Mouse (Mus musculus) heart, embryonic 13.5 days (tissue): ENCODE results near the gene Rpl35. TPM values are rescaled to one million over a fixed set of nuclear protein-coding genes. Genes with fewer than 3 reads are reported as not detected.
A peak's percentile ranks its signal among the peaks of the same experiment; 100 is the strongest.
"Not testable (repeated sequence)": the region's sequence is repeated elsewhere in the genome, so short reads cannot be mapped to it uniquely, and the experiment has no call there.

Source experiments
- ATAC-seq: fragments of 200-750 bp; cut with Nextera tagmentation; 2 replicates; pipeline ENCODE4 v1.8.0; 2017; ENCODE audit warnings: moderate TSS enrichment; ENCODE audit not compliant: insufficient number of reproducible peaks, low FRiP score, low TSS enrichment; ENCODE audit errors: extremely low read depth
- H3K27ac ChIP-seq: fragments of 300-500 bp; sonication (generic); replicated peaks from 2 replicates; pipeline ENCODE4 v1.5.1; 2015; ENCODE audit warnings: moderate library complexity, mild to moderate bottlenecking, inconsistent platforms
- H3K27me3 ChIP-seq: fragments of 300-500 bp; sonication (generic); replicated peaks from 2 replicates; pipeline ENCODE4 v1.6.1; 2015; ENCODE audit warnings: mild to moderate bottlenecking, inconsistent platforms
- H3K36me3 ChIP-seq: fragments of 300-500 bp; sonication (generic); 2 replicates; pipeline ENCODE4 v1.6.1; 2015; ENCODE audit warnings: mild to moderate bottlenecking, inconsistent platforms
- H3K4me1 ChIP-seq: fragments of 300-500 bp; sonication (generic); 2 replicates; pipeline ENCODE4 v1.6.1; 2015; ENCODE audit warnings: inconsistent platforms
- H3K4me2 ChIP-seq: fragments of 300-500 bp; sonication (generic); 2 replicates; pipeline ENCODE4 v1.6.1; 2015; ENCODE audit warnings: inconsistent platforms, mild to moderate bottlenecking, moderate library complexity
- H3K4me3 ChIP-seq: fragments of 300-500 bp; sonication (generic); 2 replicates; pipeline ENCODE4 v1.5.1; 2015; ENCODE audit warnings: moderate library complexity, mild to moderate bottlenecking, inconsistent platforms
- H3K9ac ChIP-seq: fragments of 300-500 bp; sonication (generic); 2 replicates; pipeline ENCODE4 v1.6.1; 2015; ENCODE audit warnings: inconsistent platforms, mild to moderate bottlenecking, moderate library complexity
- H3K9me3 ChIP-seq: fragments of 300-500 bp; sonication (generic); 2 replicates; pipeline ENCODE4 v1.6.1; 2016; ENCODE audit warnings: inconsistent platforms
- WGBS: fragments of 180-500 bp; shearing (Covaris S2); methylation state at CpG from one replicate; pipeline ENCODE4 v1.1.7; 2015; ENCODE audit warnings: mixed read lengths; 5-methylcytosine and 5-hydroxymethylcytosine counted together
- polyA plus RNA-seq: library from polyadenylated mRNA; unstranded; fragments of >200 nt; fragmentation: Nextera tagmentation; extraction: Ambion mirVana; gene quantifications from 2 replicates; pipeline ENCODE4 v1.2.1, GENCODE M21; 2015

Gene Rpl35
- polyA plus RNA-seq, result 628 and 659 TPM in 2 replicates

GRCm38 (mm10) chr2:39005574-39006079 lies at the start of gene Rpl35:
Gene Rpl35, minus strand, starts transcription at chr2:39005624.
- Histone ChIP-seq H3K27me3 (no peaks in the 10 kb centered on the region), H3K4me2 (peak within 1 kb of the TSS; percentile 98), H3K4me1 (peaks cover 52% of the 10 kb centered on the region), H3K4me3 (peak within 1 kb of the TSS; percentile 82), H3K9ac (peak within 1 kb of the TSS; percentile 96), H3K9me3 (no peaks in the 10 kb centered on the region), H3K27ac (peak within 1 kb of the TSS; percentile 85), H3K36me3 (peaks cover 34% of the 10 kb centered on the region)
- 11% methylated on average over 15 of the region's 15 CpGs for WGBS
- no peak for ATAC-seq

GRCm38 (mm10) chr2:39048515-39048914 lies 43.1 kb upstream of the Rpl35 start:
- ATAC-seq, result no peak
- peaks cover 91% of the 10 kb centered on the region for H3K36me3 ChIP-seq

GRCm38 (mm10) chr2:39040215-39040614 lies 34.8 kb upstream of the Rpl35 start:
- no peak overlapping the region for H3K9ac ChIP-seq
- ATAC-seq, result no peak
- 88% methylated on average over 1 of the region's 1 CpGs for WGBS
- no peak overlapping the region for H3K4me2 ChIP-seq
- no peak overlapping the region for H3K27ac ChIP-seq
- no peak overlapping the region for H3K4me3 ChIP-seq
- no peaks in the 10 kb centered on the region for H3K9me3 ChIP-seq
- H3K27me3 ChIP-seq, result no peaks in the 10 kb centered on the region
- H3K4me1 ChIP-seq, result no peaks in the 10 kb centered on the region
- H3K36me3 ChIP-seq, result peaks cover 87% of the 10 kb centered on the region

More at GRCm38 (mm10) chr2:39048515-39048914, 43.1 kb upstream of the Rpl35 start:
- H3K27ac ChIP-seq, result no peak overlapping the region
- no peak overlapping the region for H3K9ac ChIP-seq
- no peaks in the 10 kb centered on the region for H3K9me3 ChIP-seq
- no peak overlapping the region for H3K4me2 ChIP-seq
- no peaks in the 10 kb centered on the region for H3K27me3 ChIP-seq
- WGBS, result 93% methylated on average over 1 of the region's 1 CpGs
- H3K4me3 ChIP-seq, result no peak overlapping the region
- H3K4me1 ChIP-seq, result no peaks in the 10 kb centered on the region

DNA sequence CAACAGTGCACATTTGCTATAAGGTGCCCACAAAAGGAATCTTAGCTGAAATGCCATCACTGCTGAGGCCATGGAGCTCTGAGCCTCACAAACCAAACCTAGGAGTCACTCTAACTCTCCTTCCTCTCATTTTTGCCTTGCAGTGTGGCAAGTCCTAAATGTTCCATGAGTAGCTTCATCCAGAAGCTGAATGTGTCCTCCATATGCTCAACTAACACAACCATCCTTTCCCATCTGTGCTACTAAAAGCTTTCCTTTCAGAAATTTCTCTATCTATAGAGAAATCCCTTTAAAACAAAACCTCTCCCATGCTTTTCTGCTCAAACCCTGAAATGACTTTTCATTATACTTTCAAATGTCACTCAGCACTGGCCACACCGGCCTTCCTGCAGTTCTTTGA lies 26.2 kb upstream of the Rpl35 start:
- Histone ChIP-seq H3K4me2 (no peak overlapping the region), H3K36me3 (peaks cover 90% of the 10 kb centered on the region), H3K27ac (no peak overlapping the region), H3K9me3 (no peaks in the 10 kb centered on the region), H3K4me3 (no peak overlapping the region), H3K4me1 (no peaks in the 10 kb centered on the region), H3K9ac (no peak overlapping the region), H3K27me3 (no peaks in the 10 kb centered on the region)
- WGBS, result 92% methylated on average over 1 of the region's 1 CpGs
- ATAC-seq, result no peak

DNA sequence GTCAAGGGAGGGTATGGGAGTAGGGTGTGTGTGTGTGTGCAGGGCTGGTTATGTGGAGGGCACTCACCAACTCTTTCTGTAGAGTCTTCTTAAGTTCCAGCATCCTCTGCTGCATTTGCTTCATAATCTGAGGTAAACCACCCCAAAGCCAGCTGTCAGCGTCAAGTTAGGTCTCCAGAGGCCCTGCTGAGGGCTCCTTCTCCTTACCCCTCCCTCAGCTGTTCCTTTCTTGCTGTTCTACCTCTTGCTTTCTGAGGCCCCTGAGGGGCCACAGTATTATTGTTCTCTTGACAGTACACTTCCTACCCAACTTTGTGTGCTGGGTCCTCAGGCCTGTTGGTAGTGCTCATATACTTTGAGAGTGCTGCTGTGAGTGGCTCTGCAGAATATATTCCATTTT lies 14.6 kb upstream of the Rpl35 start:
- Histone ChIP-seq H3K27me3 (no peaks in the 10 kb centered on the region), H3K4me3 (no peak overlapping the region), H3K27ac (no peak overlapping the region), H3K9ac (no peak overlapping the region), H3K9me3 (no peaks in the 10 kb centered on the region), H3K36me3 (peaks cover 95% of the 10 kb centered on the region), H3K4me1 (no peaks in the 10 kb centered on the region), H3K4me2 (no peak overlapping the region)
- ATAC-seq, result no peak
- 76% methylated on average over 1 of the region's 1 CpGs for WGBS

GRCm38 (mm10) chr2:39016581-39016980 lies 11.2 kb upstream of the Rpl35 start:
- WGBS, result 67% methylated on average over 3 of the region's 3 CpGs
- no peak overlapping the region for H3K27ac ChIP-seq
- no peak overlapping the region for H3K9ac ChIP-seq
- H3K36me3 ChIP-seq, result peaks cover 93% of the 10 kb centered on the region
- no peak overlapping the region for H3K4me2 ChIP-seq
- no peaks in the 10 kb centered on the region for H3K27me3 ChIP-seq
- H3K4me1 ChIP-seq, result peaks cover 3% of the 10 kb centered on the region
- H3K9me3 ChIP-seq, result no peaks in the 10 kb centered on the region
- no peak for ATAC-seq
- no peak overlapping the region for H3K4me3 ChIP-seq

DNA sequence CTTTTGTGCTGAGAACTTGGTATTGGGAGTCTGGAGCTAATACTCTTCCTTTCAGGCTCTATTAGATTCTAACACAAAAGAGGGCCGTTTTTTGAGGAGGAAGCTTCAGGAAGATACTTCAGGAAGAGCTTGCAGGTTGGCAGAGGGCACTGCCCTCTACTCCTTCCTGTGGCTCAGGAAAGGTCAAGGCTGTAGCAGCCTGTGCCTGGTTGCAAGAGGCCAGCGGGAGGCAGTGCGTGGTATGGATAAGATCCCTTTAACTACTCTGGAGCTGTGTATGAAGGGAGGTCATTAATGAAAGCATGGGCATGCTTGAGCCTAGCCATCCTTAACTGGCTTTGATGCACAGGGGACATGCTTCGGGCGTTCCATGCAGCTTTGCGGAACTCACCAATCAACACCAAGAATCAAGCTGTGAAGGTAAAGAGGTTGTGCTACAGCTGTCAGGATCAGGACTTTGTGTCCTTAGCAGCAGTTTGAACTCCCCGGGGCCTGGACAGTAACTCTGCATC lies 7.4 kb upstream of the Rpl35 start:
- Histone ChIP-seq H3K4me2 (no peak overlapping the region), H3K4me3 (no peak overlapping the region), H3K36me3 (peaks cover 58% of the 10 kb centered on the region), H3K4me1 (peaks cover 28% of the 10 kb centered on the region), H3K27me3 (no peaks in the 10 kb centered on the region), H3K9me3 (no peaks in the 10 kb centered on the region), H3K9ac (no peak overlapping the region), H3K27ac (no peak overlapping the region)
- 76% methylated on average over 7 of the region's 7 CpGs for WGBS
- ATAC-seq, result no peak

GRCm38 (mm10) chr2:39011971-39012370 lies 6.5 kb upstream of the Rpl35 start:
- Histone ChIP-seq H3K36me3 (peaks cover 50% of the 10 kb centered on the region), H3K27me3 (no peaks in the 10 kb centered on the region), H3K4me2 (no peak overlapping the region), H3K4me1 (peaks cover 32% of the 10 kb centered on the region), H3K9ac (no peak overlapping the region), H3K27ac (no peak overlapping the region), H3K9me3 (no peaks in the 10 kb centered on the region), H3K4me3 (no peak overlapping the region)
- WGBS, result 84% methylated on average over 3 of the region's 3 CpGs
- ATAC-seq, result no peak

GRCm38 (mm10) chr2:39011264-39011663 lies 5.8 kb upstream of the Rpl35 start:
- no peak overlapping the region for H3K9ac ChIP-seq
- no peak overlapping the region for H3K4me3 ChIP-seq
- H3K4me2 ChIP-seq, result no peak overlapping the region
- peaks cover 43% of the 10 kb centered on the region for H3K36me3 ChIP-seq
- H3K4me1 ChIP-seq, result peaks cover 38% of the 10 kb centered on the region
- H3K27ac ChIP-seq, result no peak overlapping the region
- no peaks in the 10 kb centered on the region for H3K9me3 ChIP-seq
- ATAC-seq, result no peak
- H3K27me3 ChIP-seq, result no peaks in the 10 kb centered on the region

GRCm38 (mm10) chr2:39010144-39010543 lies 4.7 kb upstream of the Rpl35 start:
- not testable (repeated sequence) for H3K4me3 ChIP-seq, H3K27me3 ChIP-seq, ATAC-seq, H3K4me2 ChIP-seq, H3K27ac ChIP-seq, H3K9ac ChIP-seq, H3K9me3 ChIP-seq
- 90% methylated on average over 5 of the region's 5 CpGs for WGBS
- peaks cover 32% of the 10 kb centered on the region for H3K36me3 ChIP-seq
- H3K4me1 ChIP-seq, result peaks cover 45% of the 10 kb centered on the region

GRCm38 (mm10) chr2:39008954-39009365 lies 3.5 kb upstream of the Rpl35 start:
- H3K27ac ChIP-seq, result peak overlapping the region; percentile 94
- no peaks in the 10 kb centered on the region for H3K9me3 ChIP-seq
- no peaks in the 10 kb centered on the region for H3K27me3 ChIP-seq
- ATAC-seq, result no peak
- 22% methylated on average over 3 of the region's 3 CpGs for WGBS
- H3K9ac ChIP-seq, result peak overlapping the region; percentile 94
- peak overlapping the region; percentile 92 for H3K4me2 ChIP-seq
- peak overlapping the region; percentile 89 for H3K4me3 ChIP-seq
- peaks cover 49% of the 10 kb centered on the region for H3K4me1 ChIP-seq
- H3K36me3 ChIP-seq, result peaks cover 20% of the 10 kb centered on the region

- peak; percentile 21; the same call in 1 of the 2 replicates for ATAC-seq
- Histone ChIP-seq H3K27ac (peak overlapping the region; percentile 94), H3K4me1 (peaks cover 55% of the 10 kb centered on the region), H3K9ac (peak overlapping the region; percentile 94), H3K9me3 (no peaks in the 10 kb centered on the region), H3K27me3 (no peaks in the 10 kb centered on the region), H3K4me3 (peak overlapping the region; percentile 89), H3K36me3 (peaks cover 20% of the 10 kb centered on the region), H3K4me2 (peak overlapping the region; percentile 92)
- 1% methylated on average over 17 of the region's 25 CpGs for WGBS
Observed at GRCm38 (mm10) chr2:39008350-39008851, 3.0 kb upstream of the Rpl35 start.
